Comparison of ENCODE assay signal across 8 mouse cellular contexts in genomic region chr5:60608943-60609614, GRCm38 (mm10).
A peak's percentile ranks its signal among the peaks of the same experiment; 100 is the strongest.
DNase-seq lines count a peak whose midpoint lies in the region; ATAC-seq and TF ChIP-seq lines count a peak whose summit lies in the region.

No protein-coding gene starts in this region.

- H3K27ac ChIP-seq in intestine, postnatal 0 days (ENCODE audit: low read depth, low read length), result no peak overlapping the region
- no peak overlapping the region for H3K27ac ChIP-seq in intestine, embryonic 15.5 days
- H3K27ac ChIP-seq in forebrain, embryonic 16.5 days (ENCODE audit: low read length), result peak overlapping the region; percentile 52

- CTCF ChIA-PET in Patski (lab: Charles Lee), result no interaction called here

- no peaks in the 10 kb centered on the region for H3K27me3 ChIP-seq in intestine, postnatal 0 days (replicated peaks; ENCODE audit: control insufficient read depth, insufficient read depth, low read length)
- no peaks in the 10 kb centered on the region for H3K27me3 ChIP-seq in intestine, embryonic 15.5 days (replicated peaks)
- H3K27me3 ChIP-seq in Patski, result no peaks in the 10 kb centered on the region
- no peaks in the 10 kb centered on the region for H3K27me3 ChIP-seq in forebrain, embryonic 16.5 days (replicated peaks; ENCODE audit: control insufficient read depth, insufficient read depth, low read length)

- in situ Hi-C loops in Patski (cut with MboI; ENCODE audit: low pct_unique_long_range_greater_than_20kb), result no loop called here

- POLR2A ChIA-PET in Patski (lab: Charles Lee), result no interaction called here

- peak; percentile 51 for TF ChIP-seq CTCF in intestine, postnatal 0 days (IDR thresholded peaks at IDR 0.05; ENCODE audit: low read depth)
- TF ChIP-seq CTCF in Patski (IDR thresholded peaks at IDR 0.05), result peak; percentile 19

- H3K9ac ChIP-seq in intestine, postnatal 0 days (ENCODE audit: low read depth, low read length), result no peak overlapping the region
- H3K9ac ChIP-seq in intestine, embryonic 15.5 days, result no peak overlapping the region
- H3K9ac ChIP-seq in forebrain, embryonic 16.5 days (replicated peaks; ENCODE audit: low read depth, low read length), result no peak overlapping the region

- no peak for DNase-seq in Patski (ENCODE audit: low read depth, low spot score)
- DNase-seq in left cerebral cortex, postnatal 4 days, result peak; percentile 42
- DNase-seq in spleen, postnatal 10 days (ENCODE audit: low spot score in 2 of 2), result no peak
- DNase-seq in thymus, postnatal 4 days, result no peak

- WGBS in intestine, postnatal 0 days, result 32% methylated on average over 4 of the region's 4 CpGs
- WGBS in intestine, embryonic 15.5 days, result 33% methylated on average over 4 of the region's 4 CpGs
- 7% methylated on average over 4 of the region's 4 CpGs for WGBS in forebrain, embryonic 16.5 days

- intact Hi-C loops in left cerebral cortex, postnatal 4 days (cut with DNase I), result no loop called here

- no peaks in the 10 kb centered on the region for H3K9me3 ChIP-seq in intestine, postnatal 0 days (ENCODE audit: control insufficient read depth)
- no peaks in the 10 kb centered on the region for H3K9me3 ChIP-seq in intestine, embryonic 15.5 days
- H3K9me3 ChIP-seq in forebrain, embryonic 16.5 days (ENCODE audit: control insufficient read depth, low read length), result no peaks in the 10 kb centered on the region

- H3K4me2 ChIP-seq in intestine, postnatal 0 days (replicated peaks; ENCODE audit: low read depth), result no peak overlapping the region
- H3K4me2 ChIP-seq in intestine, embryonic 15.5 days (replicated peaks), result no peak overlapping the region
- H3K4me2 ChIP-seq in forebrain, embryonic 16.5 days (ENCODE audit: low read length), result 0 out of 2 replicates have a peak overlapping the region, but pooled peaks have one; percentile 14

- H3K4me1 ChIP-seq in intestine, postnatal 0 days (replicated peaks; ENCODE audit: control insufficient read depth, insufficient read depth, low read length), result no peaks in the 10 kb centered on the region
- H3K4me1 ChIP-seq in intestine, embryonic 15.5 days (replicated peaks), result no peaks in the 10 kb centered on the region
- no peaks in the 10 kb centered on the region for H3K4me1 ChIP-seq in forebrain, embryonic 16.5 days (replicated peaks; ENCODE audit: control insufficient read depth, insufficient read depth, low read length)

- no peak overlapping the region for H3K4me3 ChIP-seq in intestine, postnatal 0 days (ENCODE audit: low read depth, low read length)
- H3K4me3 ChIP-seq in intestine, embryonic 15.5 days (replicated peaks), result no peak overlapping the region
- no peak overlapping the region for H3K4me3 ChIP-seq in forebrain, embryonic 16.5 days (replicated peaks; ENCODE audit: low read length)

- H3K36me3 ChIP-seq in intestine, postnatal 0 days (ENCODE audit: control insufficient read depth, insufficient read depth), result no peaks in the 10 kb centered on the region
- H3K36me3 ChIP-seq in intestine, embryonic 15.5 days, result no peaks in the 10 kb centered on the region
- no peaks in the 10 kb centered on the region for H3K36me3 ChIP-seq in forebrain, embryonic 16.5 days (ENCODE audit: control insufficient read depth, insufficient read depth)

- ATAC-seq in intestine, postnatal 0 days, result no peak
- ATAC-seq in intestine, embryonic 15.5 days, result no peak
- ATAC-seq in Patski, result no peak
- ATAC-seq in forebrain, embryonic 16.5 days, result peak; percentile 92
- ATAC-seq in erythroblast, adult 5-6 weeks (replicated peaks; ENCODE audit: low FRiP score, poor library complexity, severe bottlenecking), result no peak
